Mouse (Mus musculus) megakaryocyte-erythroid progenitor cell, adult 5-6 weeks (primary cell): ENCODE data around the gene Tlcd2. TPM values are rescaled to one million over a fixed set of nuclear protein-coding genes. Genes with fewer than 3 reads are reported as not detected.

Experiments
- ATAC-seq: replicated peaks from 2 replicates; pipeline ENCODE4 v1.8.0; 2016; ENCODE audit warnings: mild to moderate bottlenecking, inconsistent platforms; ENCODE audit not compliant: severe bottlenecking, poor library complexity, low FRiP score, low TSS enrichment
- total RNA-seq, 2 experiments: library from RNA; stranded (forward) in 1 of 2; stranded (reverse) in 1 of 2; fragments of 200-1000, 215-1000 nt in 1 of 2; fragments of >200 nt in 1 of 2; fragmentation: Nextera tagmentation in 1 of 2; gene quantifications; 2 replicates each; pipeline ENCODE4 v1.2.3; 2014 to 2017

The Tlcd2 gene
- total RNA-seq, 2 experiments from 2014 or later, result 9.5 to 13.8 TPM

GRCm38 (mm10) chr11:75509741-75510626 is 48.5 kb downstream of the Tlcd2 start, which contains the start of gene Rilp:
Gene Rilp (plus strand): TSS chr11:75510094.
- peak; percentile 57 for ATAC-seq

- peak; percentile 86 for ATAC-seq
Measured at GRCm38 (mm10) chr11:75510627-75510993, 49.1 kb downstream of the Tlcd2 start.

- no peak for ATAC-seq
Measured at GRCm38 (mm10) chr11:75511213-75511612, 49.7 kb downstream of the Tlcd2 start.

GRCm38 (mm10) chr11:75512301-75513018 is 50.9 kb downstream of the Tlcd2 start:
- ATAC-seq, result no peak

GRCm38 (mm10) chr11:75513336-75513735 is 51.8 kb downstream of the Tlcd2 start, which contains the start of gene Scarf1:
Gene Scarf1 (plus strand): TSS chr11:75513540.
- ATAC-seq, result no peak

- ATAC-seq, result no peak
Measured at GRCm38 (mm10) chr11:75515186-75515585, 53.7 kb downstream of the Tlcd2 start.

GRCm38 (mm10) chr11:75519834-75520633 is 58.5 kb downstream of the Tlcd2 start:
- no peak for ATAC-seq

Other genes starting within 250 kb of the Tlcd2 start
- 96.8 and 101 TPM in 2 replicates for gene Rpa1, start 113.4 kb upstream of the Tlcd2 start, total RNA-seq (2014; fragmentation: Nextera tagmentation)
- gene Rpa1, start 113.4 kb upstream of the Tlcd2 start, total RNA-seq (2017), result 168 and 179 TPM in 2 replicates
- 4.0 and 12.1 TPM in 2 replicates for gene Smyd4, start 113.3 kb upstream of the Tlcd2 start, total RNA-seq (2014; fragmentation: Nextera tagmentation)
- 9.2 and 16.7 TPM in 2 replicates for gene Smyd4, start 113.3 kb upstream of the Tlcd2 start, total RNA-seq (2017)
- gene Serpinf1, start 39.0 kb upstream of the Tlcd2 start, total RNA-seq (2014; fragmentation: Nextera tagmentation), result 0.59 TPM in 1 of 2 replicates, not detected in the other
- 0.47 and 6.4 TPM in 2 replicates for gene Serpinf1, start 39.0 kb upstream of the Tlcd2 start, total RNA-seq (2017)
- 1.3 TPM in 1 of 2 replicates, not detected in the other for gene Serpinf2, start 22.1 kb upstream of the Tlcd2 start, total RNA-seq (2014; fragmentation: Nextera tagmentation)
- not detected in 2 replicates for gene Serpinf2, start 22.1 kb upstream of the Tlcd2 start, total RNA-seq (2017)
- gene Wdr81, start 7.0 kb upstream of the Tlcd2 start, total RNA-seq (2014; fragmentation: Nextera tagmentation), result 24.6 and 32.2 TPM in 2 replicates
- gene Wdr81, start 7.0 kb upstream of the Tlcd2 start, total RNA-seq (2017), result 7.1 and 23.4 TPM in 2 replicates
- gene Prpf8, start 25.1 kb downstream of the Tlcd2 start, total RNA-seq (2014; fragmentation: Nextera tagmentation), result 160 and 198 TPM in 2 replicates
- 118 and 144 TPM in 2 replicates for gene Prpf8, start 25.1 kb downstream of the Tlcd2 start, total RNA-seq (2017)
- gene Rilp, start 48.4 kb downstream of the Tlcd2 start, total RNA-seq (2014; fragmentation: Nextera tagmentation), result 1.5 TPM in 1 of 2 replicates, not detected in the other
- gene Rilp, start 48.4 kb downstream of the Tlcd2 start, total RNA-seq (2017), result 0.72 TPM in 1 of 2 replicates, not detected in the other
- gene Scarf1, start 51.8 kb downstream of the Tlcd2 start, total RNA-seq (2014; fragmentation: Nextera tagmentation), result 1.0 TPM in 1 of 2 replicates, not detected in the other
- 0.65 TPM in 1 of 2 replicates, not detected in the other for gene Scarf1, start 51.8 kb downstream of the Tlcd2 start, total RNA-seq (2017)
- gene Slc43a2, start 70.0 kb downstream of the Tlcd2 start, total RNA-seq (2014; fragmentation: Nextera tagmentation), result 1.2 and 2.2 TPM in 2 replicates
- 1.9 and 2.9 TPM in 2 replicates for gene Slc43a2, start 70.0 kb downstream of the Tlcd2 start, total RNA-seq (2017)
- gene Pitpna, start 126.4 kb downstream of the Tlcd2 start, total RNA-seq (2014; fragmentation: Nextera tagmentation), result 69.0 and 96.5 TPM in 2 replicates
- gene Pitpna, start 126.4 kb downstream of the Tlcd2 start, total RNA-seq (2017), result 46.2 and 58.2 TPM in 2 replicates
- gene Inpp5k, start 169.3 kb downstream of the Tlcd2 start, total RNA-seq (2014; fragmentation: Nextera tagmentation), result 33.8 and 34.5 TPM in 2 replicates
- 19.9 and 26.5 TPM in 2 replicates for gene Inpp5k, start 169.3 kb downstream of the Tlcd2 start, total RNA-seq (2017)
- 36.5 and 37.4 TPM in 2 replicates for gene Myo1c, start 188.8 kb downstream of the Tlcd2 start, total RNA-seq (2014; fragmentation: Nextera tagmentation)
- 13.5 and 32.6 TPM in 2 replicates for gene Myo1c, start 188.8 kb downstream of the Tlcd2 start, total RNA-seq (2017)
- gene Crk, start 217.5 kb downstream of the Tlcd2 start, total RNA-seq (2014; fragmentation: Nextera tagmentation), result 33.0 and 38.5 TPM in 2 replicates
- 29.5 and 39.8 TPM in 2 replicates for gene Crk, start 217.5 kb downstream of the Tlcd2 start, total RNA-seq (2017)